ENCODE assay signal across 14 mouse cellular contexts in genomic region chr5:81156281-81156680, GRCm38 (mm10).
DNase-seq lines count a peak whose midpoint lies in the region; ATAC-seq lines count a peak whose summit lies in the region.
"Had no signal": no experiment of that assay in that cellular context is flagged by ENCODE, and none has a peak within 500 bp of the region (broad histone marks: within the 10 kb centered on the region; RNA-seq: fewer than 3 reads in every experiment).

No protein-coding gene starts in this region.

- no peaks in the 10 kb centered on the region for H3K36me3 ChIP-seq in hindbrain, embryonic 14.5 days (replicated peaks; ENCODE audit: control insufficient read depth, insufficient read depth)
- H3K36me3 ChIP-seq in neural tube, embryonic 15.5 days: no peaks in the 10 kb centered on the region
- H3K36me3 ChIP-seq: limb, embryonic 15.5 days had no signal

- no peaks in the 10 kb centered on the region for H3K9me3 ChIP-seq in hindbrain, embryonic 14.5 days (ENCODE audit: control insufficient read depth, low read length)
- no peaks in the 10 kb centered on the region for H3K9me3 ChIP-seq in neural tube, embryonic 15.5 days (replicated peaks)
- H3K9me3 ChIP-seq: limb, embryonic 15.5 days had no signal

- H3K4me2 ChIP-seq in hindbrain, embryonic 14.5 days (replicated peaks): 0 out of 2 replicates have a peak overlapping the region, but pooled peaks have one; percentile 1
- H3K4me2 ChIP-seq in neural tube, embryonic 15.5 days: no peak overlapping the region
- H3K4me2 ChIP-seq: limb, embryonic 15.5 days had no signal

- intact Hi-C loops in left cerebral cortex, postnatal 25 days (cut with DNase I): loop anchor here (5.0 kb wide), 1 partner anchor 134 kb away; the partner anchor contains the start of gene Adgrl3
- intact Hi-C loops in left cerebral cortex, postnatal 14 days (cut with DNase I): loop anchor here (5.0 kb wide), 1 partner anchor 134 kb away; the partner anchor contains the start of gene Adgrl3

- peak overlapping the region; percentile 73 for H3K27ac ChIP-seq in hindbrain, embryonic 14.5 days
- 0 out of 2 replicates have a peak overlapping the region, but pooled peaks have one; percentile 13 for H3K27ac ChIP-seq in neural tube, embryonic 15.5 days (replicated peaks)
- H3K27ac ChIP-seq: limb, embryonic 15.5 days had no signal

- H3K4me1 ChIP-seq in hindbrain, embryonic 14.5 days (replicated peaks; ENCODE audit: control insufficient read depth, insufficient read depth, low read length): peaks cover 14% of the 10 kb centered on the region
- peaks cover 16% of the 10 kb centered on the region for H3K4me1 ChIP-seq in neural tube, embryonic 15.5 days

- 29% methylated on average over 2 of the region's 2 CpGs for WGBS in hindbrain, embryonic 14.5 days
- 26% methylated on average over 2 of the region's 2 CpGs for WGBS in neural tube, embryonic 15.5 days

- no peak for ATAC-seq in hindbrain, embryonic 14.5 days (ENCODE audit: low FRiP score)
- ATAC-seq in neural tube, embryonic 15.5 days (ENCODE audit: low FRiP score): no peak
- ATAC-seq: lung, postnatal 0 days had no signal

- no peaks in the 10 kb centered on the region for H3K27me3 ChIP-seq in hindbrain, embryonic 14.5 days (ENCODE audit: control insufficient read depth, insufficient read depth, low read length)
- H3K27me3 ChIP-seq in neural tube, embryonic 15.5 days (replicated peaks): no peaks in the 10 kb centered on the region
- H3K27me3 ChIP-seq: limb, embryonic 15.5 days had no signal

- DNase-seq in left cerebral cortex, postnatal 25 days (ENCODE audit: low spot score in 2 of 2): peak; percentile 16 to 38
- no peak for DNase-seq in left cerebral cortex, postnatal 14 days (ENCODE audit: low spot score in 2 of 2)
- peak; percentile 47 to 75 for DNase-seq in cerebellum, postnatal 14 days
- DNase-seq in hindbrain, embryonic 14.5 days (ENCODE audit: low spot score): no peak
- no peak for DNase-seq in right cerebral cortex, postnatal 14 days
- DNase-seq in adrenal gland, postnatal 4 days (ENCODE audit: low spot score in 2 of 2): no peak
- DNase-seq: adrenal gland, postnatal 25 days; heart, adult 18-20 months; heart, postnatal 14 days; kidney, adult 2 months; spleen, adult 18-20 months had no signal

- H3K9ac ChIP-seq in hindbrain, embryonic 14.5 days: no peak overlapping the region
- no peak overlapping the region for H3K9ac ChIP-seq in neural tube, embryonic 15.5 days (replicated peaks)
- H3K9ac ChIP-seq: limb, embryonic 15.5 days had no signal

- H3K4me3 ChIP-seq in hindbrain, embryonic 14.5 days (replicated peaks; ENCODE audit: low read length): no peak overlapping the region
- no peak overlapping the region for H3K4me3 ChIP-seq in neural tube, embryonic 15.5 days (replicated peaks)
- H3K4me3 ChIP-seq: limb, embryonic 15.5 days had no signal

Comparison
In these comparisons a context has a peak if more than half of its experiments do, and no peak if none do; other contexts are left out.
1. DNase-seq: peak in left cerebral cortex, postnatal 25 days (2 of 2) and cerebellum, postnatal 14 days (2 of 2); none in left cerebral cortex, postnatal 14 days (0 of 2), hindbrain, embryonic 14.5 days (single experiment), right cerebral cortex, postnatal 14 days (single experiment) and adrenal gland, postnatal 4 days (0 of 2).